Mouse (Mus musculus) ES-Bruce4 (cell line): ENCODE data around the gene Whrn.

Experiments used
- CTCF ChIP-seq: IDR thresholded peaks from one replicate; pipeline ENCODE4 v1.8.1; 2011; ENCODE audit warnings: low read depth, low read length
- EP300 ChIP-seq: IDR thresholded peaks from 2 replicates; pipeline ENCODE4 v1.6.1; 2011; ENCODE audit warnings: low read depth, low read length; ENCODE audit not compliant: insufficient read depth
- POLR2A ChIP-seq: IDR thresholded peaks from one replicate; pipeline ENCODE4 v1.8.1; 2011; ENCODE audit warnings: low read length; ENCODE audit not compliant: insufficient read depth

DNA sequence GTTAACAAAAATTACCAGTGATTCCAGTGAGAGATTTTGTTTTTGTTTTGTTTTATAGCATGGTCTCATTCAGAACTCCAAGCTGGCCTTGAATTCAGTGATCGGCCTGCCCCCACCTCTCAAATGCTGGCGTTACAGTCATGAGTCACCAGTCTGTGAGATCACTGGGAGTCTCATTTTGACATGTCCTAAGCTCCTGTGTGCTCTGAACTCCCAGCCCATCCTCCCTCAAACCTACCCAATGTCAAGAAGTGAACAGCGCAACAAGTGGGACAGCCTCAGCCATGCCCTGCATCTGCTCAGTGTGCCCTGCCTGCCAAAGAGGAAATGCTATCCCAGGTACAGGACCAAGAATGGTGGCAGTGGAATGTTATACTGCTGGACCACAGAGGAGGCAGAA is 110.5 kb downstream of the Whrn start:
- TF ChIP-seq POLR2A (no peak), EP300 (no peak), CTCF (no peak)
